Mouse (Mus musculus) MN1 (cell line): Measurements from ENCODE around the gene Cdh22.

Experiments
- DNase-seq: peaks from one replicate; pipeline ENCODE4 v3.0.0-alpha.2; 2016; ENCODE audit warnings: low spot score

The Cdh22 gene

GRCm38 (mm10) chr2:165149741-165150140 is 84.9 kb downstream of the Cdh22 start:
- peak; percentile 69 for DNase-seq

GRCm38 (mm10) chr2:165145821-165146220 is 88.8 kb downstream of the Cdh22 start:
- DNase-seq = peak; percentile 61

GRCm38 (mm10) chr2:165143487-165143886 is 91.2 kb downstream of the Cdh22 start:
- no peak for DNase-seq

- DNase-seq = no peak
These were observed 98.6 kb downstream of the Cdh22 start for GRCm38 (mm10) chr2:165136049-165136448.

- DNase-seq = no peak
These were observed 101.1 kb downstream of the Cdh22 start for GRCm38 (mm10) chr2:165133566-165133965.

GRCm38 (mm10) chr2:165131428-165131827 is 103.2 kb downstream of the Cdh22 start:
- peak; percentile 71 for DNase-seq

GRCm38 (mm10) chr2:165129189-165129588 is 105.5 kb downstream of the Cdh22 start:
- peak; percentile 51 for DNase-seq

GRCm38 (mm10) chr2:165126896-165127562 is 107.6 kb downstream of the Cdh22 start:
- no peak for DNase-seq

GRCm38 (mm10) chr2:165121206-165121840 is 113.3 kb downstream of the Cdh22 start:
- peak; percentile 41 for DNase-seq

- DNase-seq = no peak
These were observed 113.9 kb downstream of the Cdh22 start for GRCm38 (mm10) chr2:165120765-165121164.

GRCm38 (mm10) chr2:165113733-165114132 is 120.9 kb downstream of the Cdh22 start:
- no peak for DNase-seq

- no peak for DNase-seq
These were observed 122.5 kb downstream of the Cdh22 start for GRCm38 (mm10) chr2:165112149-165112548.

- no peak for DNase-seq
These were observed 128.1 kb downstream of the Cdh22 start for GRCm38 (mm10) chr2:165106585-165106984.

- no peak for DNase-seq
These were observed 129.1 kb downstream of the Cdh22 start for GRCm38 (mm10) chr2:165105513-165106079.

- DNase-seq = no peak
These were observed 131.7 kb downstream of the Cdh22 start for GRCm38 (mm10) chr2:165102920-165103319.

- no peak for DNase-seq
These were observed 133.9 kb downstream of the Cdh22 start for GRCm38 (mm10) chr2:165100749-165101148.

- no peak for DNase-seq
These were observed 135.8 kb downstream of the Cdh22 start for GRCm38 (mm10) chr2:165098861-165099260.

GRCm38 (mm10) chr2:165096367-165096766 is 138.3 kb downstream of the Cdh22 start:
- peak; percentile 72 for DNase-seq

- peak; percentile 83 for DNase-seq
These were observed 142.3 kb downstream of the Cdh22 start for GRCm38 (mm10) chr2:165092393-165092792.

GRCm38 (mm10) chr2:165091433-165091965 is 143.2 kb downstream of the Cdh22 start:
- DNase-seq = no peak

- DNase-seq = no peak
These were observed 144.0 kb downstream of the Cdh22 start, which contains the start of gene 1700025C18Rik for GRCm38 (mm10) chr2:165090650-165091049. TSS of gene 1700025C18Rik (minus strand) at chr2:165090750.

- DNase-seq = peak; percentile 42
These were observed 145.2 kb downstream of the Cdh22 start for GRCm38 (mm10) chr2:165089470-165089869.

GRCm38 (mm10) chr2:165086634-165087033 is 148.0 kb downstream of the Cdh22 start:
- DNase-seq = no peak
